Mouse (Mus musculus): ENCODE measurements around the gene Elp5.

Gene Elp5

GRCm38 (mm10) chr11:69992396-69992795 is 10.1 kb upstream of the Elp5 start:
- DNase-seq (ENCODE audit: low read depth, low spot score): no peak

DNA sequence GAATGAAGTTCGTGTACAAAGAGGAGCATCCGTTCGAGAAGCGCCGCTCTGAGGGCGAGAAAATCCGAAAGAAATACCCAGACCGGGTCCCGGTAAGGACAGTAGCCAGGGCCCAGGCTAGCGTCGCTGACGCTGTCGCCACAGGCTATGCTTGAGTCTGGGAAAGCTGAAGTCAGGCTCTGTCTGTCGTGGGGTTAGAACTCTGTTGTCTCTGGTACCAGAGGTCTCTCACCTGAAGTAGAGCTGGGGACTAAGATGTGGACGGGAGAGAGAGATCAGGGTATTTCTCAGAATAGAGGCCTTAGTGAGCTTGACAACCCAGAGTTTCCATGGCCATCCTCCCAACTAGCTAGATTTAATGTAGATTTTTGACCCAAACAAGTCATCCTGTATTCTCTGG is 9.4 kb upstream of the Elp5 start:
- no peak for DNase-seq (ENCODE audit: low read depth, low spot score)

GRCm38 (mm10) chr11:69990850-69991691 is 8.8 kb upstream of the Elp5 start, which contains the start of gene Gabarap:
TSS of gene Gabarap (plus strand) at chr11:69991143.
- peak; percentile 97 for DNase-seq (ENCODE audit: low read depth, low spot score)

GRCm38 (mm10) chr11:69989949-69990348 is 7.6 kb upstream of the Elp5 start:
- DNase-seq (ENCODE audit: low read depth, low spot score): no peak

GRCm38 (mm10) chr11:69984431-69984830 is 2.1 kb upstream of the Elp5 start:
- DNase-seq (ENCODE audit: low read depth, low spot score): no peak

GRCm38 (mm10) chr11:69983377-69983776 is 1.1 kb upstream of the Elp5 start:
- DNase-seq (ENCODE audit: low read depth, low spot score): no peak

GRCm38 (mm10) chr11:69982877-69983276 is 560 bp upstream of the Elp5 start:
- no peak for DNase-seq (ENCODE audit: low read depth, low spot score)

DNA sequence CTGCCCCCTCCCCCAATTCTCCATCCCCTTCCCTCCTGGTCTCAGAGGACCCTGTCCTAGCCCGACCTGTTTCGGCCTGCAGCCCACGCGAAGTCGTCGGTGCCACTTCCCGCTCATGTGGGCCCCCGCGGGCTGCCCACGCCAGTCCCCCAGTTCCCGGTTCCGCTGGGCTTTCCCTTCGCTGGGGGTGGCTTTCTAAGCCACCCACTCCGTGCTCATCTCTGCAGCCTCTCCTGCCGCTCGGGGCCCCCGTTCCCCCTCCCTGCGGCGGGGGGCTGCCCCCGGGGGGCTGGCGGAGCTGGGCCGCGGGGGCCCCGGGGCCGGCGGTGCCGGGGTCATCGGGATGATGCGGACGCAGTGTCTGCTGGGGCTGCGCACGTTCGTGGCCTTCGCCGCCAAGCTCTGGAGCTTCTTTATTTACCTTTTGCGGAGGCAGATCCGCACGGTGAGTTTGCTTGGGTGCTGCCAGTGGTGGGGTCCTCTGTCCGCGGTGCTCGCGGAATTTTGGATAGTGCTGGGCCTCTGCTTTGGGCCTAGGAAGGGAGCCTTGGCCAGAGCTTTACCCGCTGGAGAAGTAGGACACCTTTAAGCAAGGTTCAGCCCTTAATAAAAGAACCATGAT is 1.1 kb downstream of the Elp5 start, which contains the start of gene Ctdnep1:
TSS of gene Ctdnep1 (plus strand) at position 16 of the 622 bp plus-strand sequence.
- DNase-seq (ENCODE audit: low read depth, low spot score): no peak

DNA sequence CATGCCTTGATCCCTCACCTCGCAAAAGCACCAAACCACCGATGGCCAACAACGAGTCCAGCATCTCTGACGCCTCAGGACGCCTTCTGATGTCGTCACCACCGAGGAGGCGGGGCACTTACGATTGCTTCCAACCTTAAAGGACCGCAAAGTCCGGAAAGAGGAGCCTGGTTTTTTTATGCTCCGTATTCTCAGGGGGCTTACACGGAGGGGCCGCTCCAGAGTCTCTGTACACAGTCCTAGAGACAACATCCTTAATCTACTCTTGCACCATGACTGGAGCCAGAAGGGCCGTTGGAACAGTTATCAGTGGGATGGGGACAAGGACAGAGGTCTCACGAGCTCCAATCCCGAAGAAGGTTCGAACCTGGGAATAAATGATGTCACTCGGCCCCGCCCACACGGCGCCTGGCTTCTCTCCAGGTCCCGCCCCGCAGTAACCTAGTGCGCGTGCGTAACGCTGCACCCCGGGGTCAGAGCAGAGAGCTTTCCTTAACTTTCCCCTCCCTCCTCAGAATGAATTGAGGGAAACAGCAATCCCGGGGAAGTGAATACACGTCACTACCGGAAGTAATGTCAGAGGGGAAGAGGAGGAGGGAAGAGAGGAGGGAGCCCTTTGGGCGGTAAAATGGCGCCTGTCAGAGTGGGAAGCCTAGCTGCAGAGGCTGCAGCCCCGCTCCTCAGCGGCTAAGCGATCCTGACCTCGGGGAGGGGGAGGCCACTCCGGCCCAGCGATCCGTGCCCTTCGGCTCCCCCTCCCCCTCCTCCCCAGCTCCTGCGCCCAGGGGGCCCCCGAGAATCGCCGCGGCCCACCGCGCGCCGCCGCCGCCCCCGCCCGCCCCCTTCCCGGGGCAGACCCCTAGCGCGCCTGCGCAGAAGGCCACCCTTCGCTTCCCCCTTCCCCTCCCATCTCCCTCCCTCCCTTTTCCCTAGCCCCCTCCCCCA is 1.8 kb downstream of the Elp5 start:
- DNase-seq (ENCODE audit: low read depth, low spot score): peak; percentile 99

DNA sequence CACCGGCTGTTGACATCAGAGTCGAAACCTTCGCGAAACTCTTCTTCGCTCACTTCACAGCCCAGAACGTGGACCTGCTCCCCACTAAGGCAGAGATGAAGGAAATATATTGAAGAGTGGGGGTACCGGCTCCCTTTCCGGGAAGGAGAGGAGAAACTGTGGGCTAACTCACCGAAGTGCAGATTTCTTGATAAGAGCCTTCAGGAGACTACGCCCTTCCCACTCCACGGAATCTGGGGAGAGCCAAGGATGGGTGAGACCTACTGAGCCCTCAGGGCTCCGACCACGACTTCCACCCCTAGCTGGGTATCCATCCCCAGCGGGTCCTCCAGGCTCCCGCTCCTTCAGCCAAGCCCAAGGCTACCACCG is 2.5 kb downstream of the Elp5 start:
- DNase-seq (ENCODE audit: low read depth, low spot score): no peak

- no peak for DNase-seq (ENCODE audit: low read depth, low spot score)
These were observed 6.0 kb downstream of the Elp5 start for GRCm38 (mm10) chr11:69976271-69976670.

- DNase-seq (ENCODE audit: low read depth, low spot score): no peak
These were observed 7.4 kb downstream of the Elp5 start for GRCm38 (mm10) chr11:69974907-69975306.

DNA sequence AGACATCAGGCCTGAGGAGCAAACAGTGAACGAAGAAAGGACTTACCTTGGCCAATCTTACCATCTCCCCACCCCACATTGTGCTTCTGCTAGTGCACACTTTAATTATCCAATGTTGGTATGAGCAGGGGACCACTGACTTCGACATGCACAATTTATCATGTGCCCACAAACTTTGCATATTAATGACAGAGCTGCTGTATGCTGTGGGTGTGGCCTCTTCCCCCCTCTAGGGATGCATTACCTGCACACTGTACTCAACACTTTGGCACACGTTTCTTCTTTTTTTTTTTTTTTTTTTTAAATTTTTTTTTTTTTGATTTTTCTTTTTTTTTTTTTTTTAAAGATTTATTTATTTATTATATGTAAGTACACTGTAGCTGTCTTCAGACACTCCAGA is 11.5 kb downstream of the Elp5 start:
- no peak for DNase-seq (ENCODE audit: low read depth, low spot score)

DNA sequence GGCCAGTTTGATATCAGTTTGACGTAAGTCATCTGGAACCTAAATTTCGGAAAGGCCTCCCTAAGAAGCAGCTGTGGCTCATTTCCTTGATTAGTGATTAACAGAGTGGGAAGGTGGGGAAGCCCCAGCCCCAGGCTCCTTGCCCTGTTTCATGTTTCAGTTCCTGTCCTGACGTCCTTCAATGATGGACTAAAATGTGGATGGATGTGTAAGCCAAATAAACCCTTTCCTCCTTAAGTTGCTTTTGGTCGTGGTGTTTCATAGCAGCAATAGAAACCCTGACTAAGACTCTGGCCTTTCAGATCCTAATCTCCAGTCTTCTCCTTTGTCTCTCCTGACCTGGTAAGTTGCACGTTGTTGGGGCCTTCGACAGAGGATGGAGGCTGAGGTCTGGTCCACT is 12.1 kb downstream of the Elp5 start:
- no peak for DNase-seq (ENCODE audit: low read depth, low spot score)

DNA sequence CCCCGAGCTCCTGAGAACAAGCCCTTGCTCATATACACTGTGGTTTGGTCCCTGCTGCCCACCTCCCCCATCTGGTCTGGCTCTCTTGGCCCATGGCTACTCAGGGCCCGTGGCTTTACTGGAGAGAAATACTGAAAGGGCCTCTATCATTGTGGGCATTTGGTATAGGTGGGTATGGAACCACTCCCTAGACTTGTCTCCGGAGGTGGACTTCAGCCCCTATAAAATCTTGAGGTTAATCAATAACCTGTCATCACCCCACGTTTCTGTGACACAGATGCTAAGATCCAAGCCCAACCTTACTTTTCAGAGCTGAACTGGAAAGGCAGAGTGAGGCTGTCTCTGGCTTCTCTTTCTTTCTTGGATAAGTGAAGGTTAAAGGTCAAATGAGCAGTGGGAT is 13.5 kb downstream of the Elp5 start:
- DNase-seq (ENCODE audit: low read depth, low spot score): no peak

DNA sequence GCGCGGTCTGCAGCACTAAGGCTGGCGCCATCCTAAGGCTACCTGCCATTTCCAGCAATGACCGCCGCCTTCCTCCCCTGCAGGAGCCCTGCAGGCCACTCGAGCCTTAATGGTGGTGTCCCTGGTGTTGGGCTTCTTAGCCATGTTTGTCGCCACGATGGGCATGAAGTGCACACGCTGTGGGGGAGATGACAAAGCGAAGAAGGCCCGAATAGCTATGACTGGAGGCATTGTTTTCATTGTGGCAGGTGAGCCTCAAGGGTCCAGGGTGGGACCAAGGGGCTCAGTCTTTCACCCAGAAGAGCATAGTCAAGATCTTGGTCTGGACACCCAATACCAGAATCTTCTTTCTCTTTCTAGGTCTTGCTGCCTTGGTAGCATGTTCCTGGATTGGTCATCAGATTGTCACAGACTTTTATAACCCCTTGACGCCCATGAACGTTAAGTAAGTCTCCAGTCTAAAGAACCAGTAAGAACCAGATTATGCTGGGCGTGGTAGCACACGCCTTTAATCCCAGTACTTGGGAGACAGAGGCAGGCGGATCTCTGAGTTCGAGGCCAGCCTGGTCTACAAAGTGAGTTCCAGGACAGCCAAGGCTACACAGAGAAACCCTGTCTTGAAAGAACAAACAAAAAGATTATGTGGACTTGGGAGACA is 15.3 kb downstream of the Elp5 start:
- no peak for DNase-seq (ENCODE audit: low read depth, low spot score)

- DNase-seq (ENCODE audit: low read depth, low spot score): peak; percentile 18
These were observed 16.1 kb downstream of the Elp5 start for GRCm38 (mm10) chr11:69966006-69966859.

DNA sequence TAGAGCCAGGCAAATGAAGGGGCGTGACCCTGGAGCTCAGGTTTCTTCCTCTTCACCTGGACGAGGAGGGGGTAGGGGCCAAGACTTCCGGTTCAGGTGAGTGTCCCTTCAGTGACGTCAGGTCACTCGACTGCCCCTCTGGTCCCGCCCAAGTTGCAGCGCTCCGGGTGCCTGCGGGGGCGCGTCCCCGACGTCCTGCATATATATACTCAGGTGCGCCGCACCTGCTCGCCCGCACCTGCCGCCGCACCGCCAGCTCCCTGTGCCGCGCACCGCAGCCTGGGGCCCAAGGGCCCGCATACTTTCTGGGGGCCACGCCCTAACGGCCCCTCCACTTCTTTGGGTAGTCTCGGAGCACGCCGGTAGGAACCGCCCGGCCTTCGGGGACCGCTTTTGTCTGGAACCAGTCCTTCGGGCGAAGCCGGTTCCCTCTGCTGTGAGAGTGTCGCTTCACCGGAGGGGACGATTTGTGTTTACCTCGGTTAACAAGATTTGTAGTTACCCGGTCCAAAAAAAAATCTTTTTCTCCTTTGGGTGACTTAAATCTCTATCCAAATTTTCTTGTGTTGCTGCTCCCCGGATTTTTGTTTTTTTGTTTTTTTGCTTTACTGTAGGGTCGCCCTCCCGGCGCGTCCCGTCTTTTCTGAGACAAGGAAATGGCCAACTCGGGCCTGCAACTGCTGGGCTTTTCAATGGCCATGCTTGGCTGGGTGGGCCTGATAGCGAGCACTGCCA is 16.9 kb downstream of the Elp5 start:
- DNase-seq (ENCODE audit: low read depth, low spot score): peak; percentile 28

GRCm38 (mm10) chr11:69964650-69965270 is 17.6 kb downstream of the Elp5 start, which contains the start of gene Cldn7:
TSS of gene Cldn7 (plus strand) at chr11:69964779.
- no peak for DNase-seq (ENCODE audit: low read depth, low spot score)

All from mesoderm, embryonic 11.5 days (tissue).